9 mouse cellular contexts compared by ENCODE assay signal in genomic region chr17:56470571-56470970, GRCm38 (mm10). TPM values are rescaled to one million over a fixed set of nuclear protein-coding genes. Genes with fewer than 3 reads are reported as not detected.
DNase-seq lines count a peak whose midpoint lies in the region; ATAC-seq lines count a peak whose summit lies in the region.
"Had no signal": no experiment of that assay in that cellular context is flagged by ENCODE, and none has a peak within 500 bp of the region (broad histone marks: within the 10 kb centered on the region; RNA-seq: fewer than 3 reads in every experiment).

No protein-coding gene starts in this region.

- H3K4me2 ChIP-seq in kidney, embryonic 15.5 days = peak overlapping the region; percentile 63
- H3K4me2 ChIP-seq in forebrain, embryonic 11.5 days (ENCODE audit: low read depth, low read length, severe bottlenecking) = peak overlapping the region; percentile 34
- peak overlapping the region; percentile 60 for H3K4me2 ChIP-seq in limb, embryonic 11.5 days (ENCODE audit: low read depth, severe bottlenecking)
- H3K4me2 ChIP-seq in neural tube, embryonic 14.5 days (ENCODE audit: low read depth, low read length) = peak overlapping the region; percentile 50

- no peak for ATAC-seq in kidney, embryonic 15.5 days (replicated peaks; ENCODE audit: low FRiP score)
- no peak for ATAC-seq in forebrain, embryonic 11.5 days (replicated peaks; ENCODE audit: low FRiP score)
- ATAC-seq in limb, embryonic 11.5 days (ENCODE audit: insufficient number of reproducible peaks, low FRiP score, low TSS enrichment, low read depth) = no peak
- no peak for ATAC-seq in neural tube, embryonic 14.5 days (ENCODE audit: low read depth)
- ATAC-seq: Patski had no signal

- H3K9ac ChIP-seq in kidney, embryonic 15.5 days = 0 out of 2 replicates have a peak overlapping the region, but pooled peaks have one; percentile 41
- no peak overlapping the region for H3K9ac ChIP-seq in forebrain, embryonic 11.5 days (ENCODE audit: low read length)
- H3K9ac ChIP-seq in limb, embryonic 11.5 days (ENCODE audit: low read length) = no peak overlapping the region
- peak overlapping the region; percentile 42 for H3K9ac ChIP-seq in neural tube, embryonic 14.5 days (replicated peaks; ENCODE audit: low read depth, low read length)

- WGBS in kidney, embryonic 15.5 days = 9% methylated on average over 10 of the region's 10 CpGs
- WGBS in forebrain, embryonic 11.5 days = 26% methylated on average over 10 of the region's 10 CpGs
- 8% methylated on average over 10 of the region's 10 CpGs for WGBS in limb, embryonic 11.5 days
- WGBS in neural tube, embryonic 14.5 days = 13% methylated on average over 10 of the region's 10 CpGs

- DNase-seq in kidney, adult 8-10 months = no peak
- DNase-seq in forebrain, embryonic 11.5 days (ENCODE audit: low spot score) = no peak
- no peak for DNase-seq in limb, embryonic 11.5 days (ENCODE audit: low spot score)
- DNase-seq in thymus, postnatal 25 days = no peak
- no peak for DNase-seq in embryo, embryonic 11 days
- no peak for DNase-seq in thymus, postnatal 0 days (ENCODE audit: low spot score)

- H3K4me1 ChIP-seq in kidney, embryonic 15.5 days = peaks cover 97% of the 10 kb centered on the region
- H3K4me1 ChIP-seq in forebrain, embryonic 11.5 days (replicated peaks; ENCODE audit: control insufficient read depth, insufficient read depth, low read length) = peaks cover 59% of the 10 kb centered on the region
- peaks cover 52% of the 10 kb centered on the region for H3K4me1 ChIP-seq in limb, embryonic 11.5 days (ENCODE audit: control insufficient read depth, insufficient read depth, low read length)
- H3K4me1 ChIP-seq in neural tube, embryonic 14.5 days (ENCODE audit: control insufficient read depth, insufficient read depth, low read length) = peaks cover 72% of the 10 kb centered on the region

- peak overlapping the region; percentile 38 for H3K4me3 ChIP-seq in kidney, embryonic 15.5 days (replicated peaks)
- H3K4me3 ChIP-seq in forebrain, embryonic 11.5 days (ENCODE audit: low read depth, low read length) = no peak overlapping the region
- H3K4me3 ChIP-seq in limb, embryonic 11.5 days (ENCODE audit: low read depth, low read length) = peak overlapping the region; percentile 25; the same call in 1 of the 2 replicates
- no peak overlapping the region for H3K4me3 ChIP-seq in neural tube, embryonic 14.5 days (ENCODE audit: low read depth, low read length)

- peaks cover 32% of the 10 kb centered on the region for H3K27me3 ChIP-seq in kidney, embryonic 15.5 days
- H3K27me3 ChIP-seq in forebrain, embryonic 11.5 days (ENCODE audit: control insufficient read depth, insufficient read depth, low read length) = peaks cover 7% of the 10 kb centered on the region
- peaks cover 37% of the 10 kb centered on the region for H3K27me3 ChIP-seq in limb, embryonic 11.5 days (ENCODE audit: control insufficient read depth, insufficient read depth, low read length)
- 0 out of 2 replicates have a peak, but pooled peaks cover under 1% of the 10 kb centered on the region for H3K27me3 ChIP-seq in neural tube, embryonic 14.5 days (ENCODE audit: control insufficient read depth, insufficient read depth, low read length)
- H3K27me3 ChIP-seq: Patski had no signal

- peak overlapping the region; percentile 91 for H3K27ac ChIP-seq in kidney, embryonic 15.5 days
- H3K27ac ChIP-seq in forebrain, embryonic 11.5 days (ENCODE audit: low read depth, low read length) = no peak overlapping the region
- no peak overlapping the region for H3K27ac ChIP-seq in limb, embryonic 11.5 days (replicated peaks; ENCODE audit: low read depth, low read length)
- H3K27ac ChIP-seq in neural tube, embryonic 14.5 days (ENCODE audit: low read depth, low read length) = peak overlapping the region; percentile 16; the same call in 1 of the 2 replicates

- H3K36me3 ChIP-seq in kidney, embryonic 15.5 days = 0 out of 2 replicates have a peak, but pooled peaks cover 2% of the 10 kb centered on the region
- peaks cover 2% of the 10 kb centered on the region; the same call in 1 of the 2 replicates for H3K36me3 ChIP-seq in forebrain, embryonic 11.5 days (ENCODE audit: control insufficient read depth, insufficient read depth, low read length)
- no peaks in the 10 kb centered on the region for H3K36me3 ChIP-seq in limb, embryonic 11.5 days (ENCODE audit: control insufficient read depth, insufficient read depth, low read length)
- H3K36me3 ChIP-seq in neural tube, embryonic 14.5 days (ENCODE audit: control insufficient read depth, insufficient read depth, low read length) = no peaks in the 10 kb centered on the region

- no peaks in the 10 kb centered on the region for H3K9me3 ChIP-seq in kidney, embryonic 15.5 days (replicated peaks)
- H3K9me3 ChIP-seq in forebrain, embryonic 11.5 days (ENCODE audit: control insufficient read depth, low read length) = no peaks in the 10 kb centered on the region
- H3K9me3 ChIP-seq in limb, embryonic 11.5 days (ENCODE audit: control insufficient read depth, low read length) = no peaks in the 10 kb centered on the region
- H3K9me3 ChIP-seq in neural tube, embryonic 14.5 days (ENCODE audit: control insufficient read depth, low read length) = no peaks in the 10 kb centered on the region

RNA-seq across cellular contexts. Expression of gene Ptprs, which starts 5.7 kb away (rescaled TPM):
- 81.5 and 95.6 TPM in 2 replicates for polyA plus RNA-seq in kidney, embryonic 15.5 days (2015; fragmentation: Nextera tagmentation; extraction: Ambion mirVana)
- polyA plus RNA-seq in forebrain, embryonic 11.5 days (2014; fragmentation: Nextera tagmentation; extraction: Ambion mirVana) = 210 and 218 TPM in 2 replicates
- polyA plus RNA-seq in limb, embryonic 11.5 days (2014; fragmentation: Nextera tagmentation; extraction: Ambion mirVana) = 82.5 and 86.2 TPM in 2 replicates
- polyA plus RNA-seq in neural tube, embryonic 14.5 days (2014; fragmentation: Nextera tagmentation; extraction: Ambion mirVana) = 255 and 266 TPM in 2 replicates
- polyA plus RNA-seq in thymus, postnatal 0 days (2015; fragmentation: Nextera tagmentation; extraction: Ambion mirVana) = 24.2 and 29.9 TPM in 2 replicates

RNA-seq across cellular contexts. Expression of gene Znrf4, which starts 41.7 kb away (rescaled TPM):
- polyA plus RNA-seq in kidney, embryonic 15.5 days (2015; fragmentation: Nextera tagmentation; extraction: Ambion mirVana) = not detected in 2 replicates
- not detected in 2 replicates for polyA plus RNA-seq in forebrain, embryonic 11.5 days (2014; fragmentation: Nextera tagmentation; extraction: Ambion mirVana)
- not detected in 2 replicates for polyA plus RNA-seq in limb, embryonic 11.5 days (2014; fragmentation: Nextera tagmentation; extraction: Ambion mirVana)
- not detected in 2 replicates for polyA plus RNA-seq in neural tube, embryonic 14.5 days (2014; fragmentation: Nextera tagmentation; extraction: Ambion mirVana)
- not detected in 2 replicates for polyA plus RNA-seq in thymus, postnatal 0 days (2015; fragmentation: Nextera tagmentation; extraction: Ambion mirVana)
- polyA plus RNA-seq: Patski had no signal

Comparison
In these comparisons a context has a peak if more than half of its experiments do, and no peak if none do; other contexts are left out.
1. H3K27ac ChIP-seq: peak in kidney, embryonic 15.5 days (single experiment) and neural tube, embryonic 14.5 days (single experiment); none in forebrain, embryonic 11.5 days (single experiment) and limb, embryonic 11.5 days (single experiment).
2. H3K4me3 ChIP-seq: peak in kidney, embryonic 15.5 days (single experiment) and limb, embryonic 11.5 days (single experiment); none in forebrain, embryonic 11.5 days (single experiment) and neural tube, embryonic 14.5 days (single experiment).
3. H3K9ac ChIP-seq: peak in kidney, embryonic 15.5 days (single experiment) and neural tube, embryonic 14.5 days (single experiment); none in forebrain, embryonic 11.5 days (single experiment) and limb, embryonic 11.5 days (single experiment).
4. Peak in every context shown above with its lines, with median percentiles within 50 percentile points of each other: H3K4me2 ChIP-seq.